15 mouse cellular contexts compared by ENCODE assay signal in the genomic region with DNA sequence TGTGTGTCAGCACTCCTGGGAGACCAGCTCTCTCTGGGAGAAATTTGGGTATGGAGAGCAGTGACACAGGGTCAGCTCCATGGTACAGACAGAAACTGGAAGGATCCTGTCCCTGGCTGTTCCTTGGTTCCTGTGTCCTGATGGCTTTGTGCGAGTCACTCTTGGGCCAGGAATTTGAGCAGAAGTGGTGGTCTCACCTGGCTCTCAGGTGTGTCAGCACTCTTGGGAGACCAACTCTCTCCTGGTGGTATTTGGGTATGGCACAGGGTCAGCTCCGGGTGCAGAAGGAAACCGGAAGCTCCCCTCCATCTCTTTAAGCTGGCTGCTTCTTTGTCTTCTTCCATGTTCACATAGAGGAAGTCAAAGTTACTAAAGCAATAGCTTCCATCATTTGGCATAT.
"Had no signal": no experiment of that assay in that cellular context is flagged by ENCODE, and none has a peak within 500 bp of the region (broad histone marks: within the 10 kb centered on the region; RNA-seq: fewer than 3 reads in every experiment).

No protein-coding gene starts in this region.

- H3K4me3 ChIP-seq: neural tube, embryonic 15.5 days; stomach, embryonic 15.5 days had no signal

- H3K9ac ChIP-seq: neural tube, embryonic 15.5 days; stomach, embryonic 15.5 days had no signal

- H3K4me1 ChIP-seq: stomach, embryonic 15.5 days had no signal

- H3K9me3 ChIP-seq: neural tube, embryonic 15.5 days; stomach, embryonic 15.5 days had no signal

- H3K27me3 ChIP-seq: neural tube, embryonic 15.5 days; stomach, embryonic 15.5 days had no signal

- DNase-seq: retina, postnatal 1 day; right cerebral cortex, adult 18-20 months; right cerebral cortex, postnatal 14 days; right cerebral cortex, postnatal 25 days; right cerebral cortex, postnatal 4 days; spleen, adult 18-20 months; thymus, adult 18-20 months; thymus, adult 2 months; thymus, postnatal 14 days; thymus, postnatal 25 days; thymus, postnatal 36 days; thymus, postnatal 4 days had no signal

- H3K4me2 ChIP-seq: neural tube, embryonic 15.5 days; stomach, embryonic 15.5 days had no signal

- H3K27ac ChIP-seq: neural tube, embryonic 15.5 days; stomach, embryonic 15.5 days; stomach, postnatal 0 days had no signal
